Mouse (Mus musculus): ENCODE measurements at regions not wholly inside any gene's neighbourhood (a gene's known extent, or its start where the extent isn't known, plus 50 kb on each side); places are given as distances from the start of the nearest gene placed in this dataset.

GRCm38 (mm10) chr16:78236746-78237640, 64.3 kb upstream of the Cxadr start:
- TF ChIP-seq EP300 (IDR thresholded peaks at IDR 0.05; ENCODE audit: low read depth) (no peak), CTCF (IDR thresholded peaks at IDR 0.05; ENCODE audit: low read depth) (no peak)

Measured in liver, embryonic 14.5 days (tissue).